Mouse (Mus musculus) ES-Bruce4 (cell line): Measurements from ENCODE around the gene Hhipl1. TPM values are rescaled to one million over a fixed set of nuclear protein-coding genes. Genes with fewer than 3 reads are reported as not detected.

Source experiments
- H3K27ac ChIP-seq: 2 replicates; pipeline ENCODE4 v1.5.1; 2012; ENCODE audit warnings: low read length, inconsistent platforms; ENCODE audit not compliant: insufficient read depth
- H3K27me3 ChIP-seq: 2 replicates; pipeline ENCODE4 v1.6.1; 2012; ENCODE audit warnings: mild to moderate bottlenecking, low read length, inconsistent platforms; ENCODE audit not compliant: control insufficient read depth, poor library complexity, insufficient read depth, severe bottlenecking
- H3K36me3 ChIP-seq: 2 replicates; pipeline ENCODE4 v1.6.1; 2012; ENCODE audit warnings: inconsistent platforms, mild to moderate bottlenecking, low read length, moderate library complexity; ENCODE audit not compliant: control insufficient read depth, poor library complexity, insufficient read depth, severe bottlenecking
- H3K4me1 ChIP-seq: one replicate; pipeline ENCODE4 v1.8.1; 2011; ENCODE audit warnings: low read length; ENCODE audit not compliant: control insufficient read depth, insufficient read depth
- H3K4me3 ChIP-seq: 2 replicates; pipeline ENCODE4 v1.5.1; 2011; ENCODE audit warnings: low read depth, mild to moderate bottlenecking, low read length
- H3K9ac ChIP-seq: 2 replicates; pipeline ENCODE4 v1.6.1; 2012; ENCODE audit warnings: low read depth, mild to moderate bottlenecking, inconsistent platforms; ENCODE audit not compliant: poor library complexity, severe bottlenecking
- H3K9me3 ChIP-seq: replicated peaks from 2 replicates; pipeline ENCODE4 v1.6.1; 2012; ENCODE audit warnings: mild to moderate bottlenecking, low read length, inconsistent platforms; ENCODE audit not compliant: control insufficient read depth, poor library complexity, insufficient read depth, severe bottlenecking
- CTCF ChIP-seq: IDR thresholded peaks from one replicate; pipeline ENCODE4 v1.8.1; 2011; ENCODE audit warnings: low read depth, low read length
- EP300 ChIP-seq: IDR thresholded peaks from 2 replicates; pipeline ENCODE4 v1.6.1; 2011; ENCODE audit warnings: low read depth, low read length; ENCODE audit not compliant: insufficient read depth
- POLR2A ChIP-seq: IDR thresholded peaks from one replicate; pipeline ENCODE4 v1.8.1; 2011; ENCODE audit warnings: low read length; ENCODE audit not compliant: insufficient read depth
- polyA plus RNA-seq: library from polyadenylated mRNA; stranded (reverse); fragments of >200 nt; gene quantifications from 2 replicates; pipeline ENCODE4 v1.2.4, GENCODE M21; 2011; ENCODE audit warnings: low read depth; ENCODE audit not compliant: missing spikeins, insufficient read depth, insufficient read length

Gene Hhipl1
- polyA plus RNA-seq, 1 experiment, result 1.1 TPM

DNA sequence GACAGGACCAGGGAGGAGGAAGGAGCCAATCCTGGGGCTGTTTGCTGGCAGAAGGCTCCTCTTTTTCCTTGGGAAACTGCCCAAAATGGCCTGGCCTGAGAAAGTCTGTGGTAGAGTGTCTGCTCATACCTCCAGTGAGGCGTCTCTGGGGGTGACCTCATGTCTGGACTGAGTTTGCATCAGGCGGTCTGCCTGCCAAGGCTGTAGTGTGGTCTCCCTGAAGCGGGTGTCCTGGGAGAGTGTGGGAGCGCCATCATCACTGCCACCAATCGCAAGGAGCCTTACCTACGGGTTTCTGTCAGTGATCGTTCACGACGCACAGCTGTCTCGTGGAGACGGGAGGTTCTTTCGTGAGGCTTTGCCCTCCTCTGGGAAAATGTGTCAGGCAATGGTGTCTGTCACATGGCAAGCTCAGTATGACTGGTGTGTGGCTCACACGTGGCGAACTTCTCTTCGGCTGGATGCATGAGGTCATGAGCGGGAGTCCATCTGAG, 2.3 kb downstream of the Hhipl1 start:
- no peaks in the 10 kb centered on the region for H3K4me1 ChIP-seq
- H3K27ac ChIP-seq, result no peak overlapping the region

DNA sequence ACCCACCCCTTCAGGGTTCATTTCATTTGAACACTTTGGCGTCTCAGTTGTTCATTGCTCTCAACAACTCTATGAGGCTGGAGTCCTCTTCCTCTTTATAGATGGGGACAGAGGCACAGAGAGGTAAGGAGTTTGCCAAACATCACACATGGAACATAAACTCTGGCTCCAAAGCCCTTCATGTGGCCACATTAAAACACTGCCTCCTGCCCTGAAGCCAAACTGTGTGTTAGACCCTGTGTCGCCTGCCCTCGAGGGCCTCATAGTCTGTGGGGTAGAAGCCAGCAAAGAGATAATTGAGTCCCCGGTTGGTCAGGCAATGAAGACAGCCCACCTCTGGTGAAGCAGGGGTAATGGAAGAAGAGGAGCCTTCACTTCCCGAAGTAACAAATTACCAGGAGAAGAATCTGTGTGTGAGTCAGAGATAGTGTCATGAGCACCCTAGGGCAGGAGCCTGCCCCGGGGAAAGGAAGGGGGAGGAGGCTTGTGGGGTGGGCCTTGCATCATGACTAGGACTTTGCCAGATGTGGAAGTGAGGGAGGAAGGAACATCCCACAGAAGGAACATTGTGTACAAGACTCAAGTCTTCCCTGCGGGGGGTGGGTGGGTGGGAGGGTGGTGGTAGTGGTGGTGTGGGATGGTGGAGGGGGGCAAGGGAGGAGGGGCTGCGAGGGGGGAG, 3.2 kb downstream of the Hhipl1 start:
- H3K4me1 ChIP-seq, result no peaks in the 10 kb centered on the region
- H3K36me3 ChIP-seq, result no peaks in the 10 kb centered on the region
- TF ChIP-seq CTCF (no peak), EP300 (no peak), POLR2A (no peak)
- no peak overlapping the region for H3K27ac ChIP-seq
- no peak overlapping the region for H3K4me3 ChIP-seq
- no peaks in the 10 kb centered on the region for H3K9me3 ChIP-seq
- H3K9ac ChIP-seq, result no peak overlapping the region
- no peaks in the 10 kb centered on the region for H3K27me3 ChIP-seq

More for the DNA sequence above, 2.3 kb downstream of the Hhipl1 start:
- H3K4me3 ChIP-seq, result no peak overlapping the region
- TF ChIP-seq EP300 (no peak), POLR2A (no peak), CTCF (no peak)
- no peaks in the 10 kb centered on the region for H3K36me3 ChIP-seq
- no peaks in the 10 kb centered on the region for H3K9me3 ChIP-seq
- no peaks in the 10 kb centered on the region for H3K27me3 ChIP-seq
- no peak overlapping the region for H3K9ac ChIP-seq

DNA sequence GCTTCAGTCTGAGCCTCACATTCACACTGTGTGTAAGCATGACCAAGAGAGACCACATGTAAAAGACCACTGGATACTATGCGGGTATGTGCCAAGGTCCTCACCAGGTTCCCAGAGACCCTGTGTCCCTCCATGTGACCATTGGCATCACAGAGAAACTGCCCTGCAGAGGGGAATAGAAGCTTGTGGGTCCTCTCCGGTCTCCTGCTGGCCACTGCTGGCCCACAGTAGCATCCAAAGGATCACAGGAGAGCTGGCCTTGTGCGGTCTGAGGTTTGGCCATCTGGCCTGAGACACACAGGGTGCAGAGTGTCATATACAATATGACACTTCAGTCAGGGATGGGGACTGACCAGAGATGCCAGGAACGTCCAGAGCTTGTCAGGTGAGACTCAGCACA, 4.0 kb downstream of the Hhipl1 start:
- Histone ChIP-seq H3K4me1 (no peaks in the 10 kb centered on the region), H3K27ac (no peak overlapping the region), H3K4me3 (no peak overlapping the region), H3K9me3 (no peaks in the 10 kb centered on the region), H3K27me3 (no peaks in the 10 kb centered on the region), H3K36me3 (no peaks in the 10 kb centered on the region), H3K9ac (no peak overlapping the region)
- TF ChIP-seq POLR2A (no peak), EP300 (no peak), CTCF (no peak)

DNA sequence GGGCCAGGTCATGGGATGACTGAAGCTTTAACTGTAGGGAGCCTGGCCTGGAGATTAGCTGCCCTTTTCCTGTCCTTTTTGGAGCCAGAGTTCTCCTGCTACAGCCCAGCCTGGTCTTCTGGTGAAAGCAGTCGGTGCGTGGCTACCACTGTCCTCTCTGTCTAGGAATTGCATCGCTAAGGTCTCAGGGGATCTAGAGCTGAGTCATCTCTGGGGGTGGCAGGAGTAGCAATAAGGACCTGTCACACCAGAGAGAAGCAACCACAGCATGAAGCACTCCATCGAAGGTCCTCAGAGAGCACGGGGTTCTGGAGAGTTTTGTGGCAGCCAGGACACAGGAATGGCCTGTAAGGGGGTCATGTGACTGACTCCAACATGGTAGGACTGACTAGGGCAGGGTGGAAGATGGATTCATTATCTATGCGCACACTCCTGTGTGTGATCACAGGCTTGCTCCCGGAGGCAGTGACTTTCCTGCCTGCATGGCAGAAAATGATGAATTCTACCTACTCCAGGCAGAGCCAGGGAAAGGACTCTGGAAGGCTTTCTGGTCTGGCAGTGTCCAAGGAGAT, 4.5 kb downstream of the Hhipl1 start:
- Histone ChIP-seq H3K9me3 (no peaks in the 10 kb centered on the region), H3K4me3 (no peak overlapping the region), H3K27ac (no peak overlapping the region), H3K9ac (no peak overlapping the region), H3K36me3 (no peaks in the 10 kb centered on the region), H3K27me3 (no peaks in the 10 kb centered on the region), H3K4me1 (no peaks in the 10 kb centered on the region)
- TF ChIP-seq EP300 (no peak), CTCF (no peak), POLR2A (no peak)

DNA sequence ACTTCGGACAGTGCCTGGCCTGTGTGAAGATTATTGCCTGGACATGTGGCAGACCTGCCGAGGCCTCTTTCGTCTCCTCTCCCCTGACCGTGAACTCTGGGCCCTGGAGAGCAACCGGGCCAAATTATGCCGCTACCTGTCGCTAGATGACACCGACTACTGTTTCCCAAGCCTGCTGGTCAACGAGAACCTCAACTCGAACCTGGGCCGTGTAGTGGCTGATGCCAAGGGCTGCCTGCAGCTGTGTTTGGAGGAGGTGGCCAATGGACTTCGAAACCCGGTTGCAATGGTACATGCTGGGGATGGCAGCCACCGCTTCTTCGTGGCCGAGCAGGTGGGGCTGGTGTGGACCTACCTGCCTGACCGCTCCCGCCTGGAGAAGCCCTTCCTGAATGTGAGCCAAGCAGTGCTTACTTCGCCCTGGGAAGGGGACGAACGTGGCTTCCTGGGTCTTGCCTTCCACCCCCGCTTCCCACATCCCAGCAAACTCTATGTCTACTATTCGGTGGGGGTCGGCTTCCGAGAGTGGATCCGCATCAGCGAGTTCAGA, 5.7 kb downstream of the Hhipl1 start:
- H3K9ac ChIP-seq, result no peak overlapping the region
- no peaks in the 10 kb centered on the region for H3K36me3 ChIP-seq
- no peak overlapping the region for H3K27ac ChIP-seq
- TF ChIP-seq POLR2A (no peak), CTCF (no peak), EP300 (no peak)
- H3K4me3 ChIP-seq, result no peak overlapping the region
- no peaks in the 10 kb centered on the region for H3K4me1 ChIP-seq
- H3K27me3 ChIP-seq, result no peaks in the 10 kb centered on the region
- no peaks in the 10 kb centered on the region for H3K9me3 ChIP-seq

DNA sequence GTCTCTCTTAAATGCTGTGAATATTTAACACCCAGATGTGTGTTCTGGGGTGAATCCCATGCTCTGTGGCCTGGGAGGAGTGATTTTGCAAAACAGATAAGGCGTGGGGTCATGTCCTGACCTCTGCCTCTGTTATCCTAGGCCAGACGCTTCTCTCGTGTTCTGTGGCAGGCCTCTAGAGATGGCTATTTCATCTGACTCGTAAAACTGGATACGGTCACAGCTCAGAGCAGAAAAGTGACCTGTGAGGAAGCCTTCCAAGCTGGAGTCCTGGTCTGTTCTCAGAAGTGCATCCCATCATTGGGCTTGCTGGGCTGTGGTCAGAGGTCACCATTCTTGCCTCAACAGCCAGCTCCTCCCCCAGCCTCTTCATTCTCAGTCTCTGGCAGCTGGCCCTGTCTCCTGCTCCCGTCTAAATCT, 6.4 kb downstream of the Hhipl1 start:
- no peaks in the 10 kb centered on the region for H3K27me3 ChIP-seq
- H3K4me3 ChIP-seq, result no peak overlapping the region
- no peak overlapping the region for H3K27ac ChIP-seq

More for the DNA sequence above, 6.4 kb downstream of the Hhipl1 start:
- TF ChIP-seq POLR2A, result no peak
- TF ChIP-seq CTCF, result no peak
- TF ChIP-seq EP300, result no peak
- no peaks in the 10 kb centered on the region for H3K36me3 ChIP-seq
- no peaks in the 10 kb centered on the region for H3K9me3 ChIP-seq
- no peaks in the 10 kb centered on the region for H3K4me1 ChIP-seq
- H3K9ac ChIP-seq, result no peak overlapping the region
